Mouse (Mus musculus): ENCODE results near the gene Pam.

Pam gene

DNA sequence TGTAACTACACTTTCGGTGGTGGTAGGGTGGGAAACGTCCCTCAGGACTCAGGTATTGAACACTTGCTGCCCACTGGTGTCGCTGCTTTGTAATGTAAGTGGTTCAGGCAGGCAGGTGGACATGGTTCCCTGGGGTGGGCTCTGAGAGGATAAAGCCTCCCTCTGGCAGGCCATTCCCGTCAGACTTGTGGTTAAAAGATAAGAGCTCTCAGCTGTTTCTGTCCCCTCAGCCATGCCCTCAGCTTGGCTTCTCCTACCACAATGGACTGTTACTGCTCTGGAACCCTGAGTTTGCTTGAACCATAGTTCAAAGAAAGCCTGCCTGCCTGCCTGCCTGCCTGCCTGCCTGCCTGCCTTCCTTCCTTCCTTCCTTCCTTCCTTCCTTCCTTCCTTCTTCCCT, 341.1 kb downstream of the Pam start:
- no peak for DNase-seq

DNA sequence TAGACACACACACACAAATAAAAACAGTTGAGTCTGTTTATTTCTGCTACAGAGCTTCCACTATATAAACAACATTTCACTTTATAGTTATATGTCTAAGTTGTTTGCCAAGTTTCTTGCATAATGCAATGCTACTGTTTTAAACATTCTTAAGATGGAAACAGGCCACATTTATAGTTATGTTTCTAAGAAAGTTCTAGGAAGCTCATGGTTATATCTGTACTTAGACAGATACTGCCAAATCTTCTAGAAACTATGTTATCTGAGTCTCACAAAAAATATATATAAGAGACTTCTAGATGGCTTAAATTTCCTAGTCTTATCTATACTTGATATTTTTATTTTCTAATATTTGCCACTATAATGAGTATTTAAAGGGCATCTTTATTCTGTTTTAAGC, 342.2 kb downstream of the Pam start:
- no peak for DNase-seq

DNA sequence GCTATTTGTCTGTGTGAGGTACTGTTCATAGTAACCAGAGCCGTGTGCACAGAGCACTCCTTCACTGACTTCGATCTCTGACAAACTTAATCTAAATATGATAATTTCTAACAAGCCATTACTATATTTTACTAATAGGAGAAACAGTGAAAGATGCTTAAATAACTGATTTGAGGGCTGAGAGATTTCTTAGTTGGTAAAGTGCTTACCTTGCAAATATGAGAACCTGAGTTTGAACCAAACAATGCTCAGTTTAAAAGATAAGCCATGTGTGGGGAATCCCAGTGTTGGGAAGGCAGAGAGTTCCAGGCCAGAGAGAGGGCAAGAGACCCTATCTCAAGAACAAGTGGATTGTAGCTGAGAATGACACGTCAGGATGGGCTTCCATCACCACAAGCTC, 347.3 kb downstream of the Pam start:
- no peak for DNase-seq

DNA sequence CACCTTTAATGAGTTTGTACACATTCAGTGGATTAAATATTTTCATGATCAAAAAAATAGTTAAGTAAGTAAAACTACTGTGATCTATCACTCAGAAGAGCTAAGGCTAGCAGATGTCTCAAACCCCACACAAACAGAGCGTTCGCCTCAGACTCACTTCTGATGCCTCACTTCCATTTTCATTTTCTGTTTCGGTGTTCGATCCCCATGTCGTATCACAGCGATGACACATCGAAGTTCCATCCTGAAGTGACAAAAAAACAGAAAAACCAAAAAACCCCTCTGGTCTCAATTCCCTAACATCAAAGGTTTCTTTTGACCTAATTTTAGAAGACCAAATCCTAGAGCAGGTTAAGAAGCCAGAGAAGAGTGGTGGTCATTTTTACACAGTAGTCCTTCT, 349.2 kb downstream of the Pam start:
- DNase-seq: no peak

DNA sequence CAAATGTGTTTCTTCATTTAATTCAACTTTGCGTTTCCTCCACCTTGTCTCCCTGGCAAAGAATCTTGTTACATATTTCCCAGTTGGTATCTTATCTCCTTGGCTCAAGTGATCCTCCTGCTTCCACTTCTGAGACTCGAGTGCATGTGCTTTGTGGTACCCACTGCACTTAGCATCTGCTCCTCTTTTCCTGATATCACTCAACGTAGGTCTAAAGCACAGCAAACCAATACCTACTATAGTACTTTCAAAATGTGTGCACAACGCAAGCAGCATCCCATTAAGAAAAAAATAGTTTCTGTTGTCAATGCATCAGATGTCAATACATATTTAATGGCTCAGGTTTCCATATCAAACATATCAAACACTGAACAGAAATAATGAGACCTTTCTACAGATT, 349.7 kb downstream of the Pam start:
- no peak for DNase-seq

Data from kidney, postnatal 4 days (tissue).